8 mouse cellular contexts compared by ENCODE assay signal in the genomic region with DNA sequence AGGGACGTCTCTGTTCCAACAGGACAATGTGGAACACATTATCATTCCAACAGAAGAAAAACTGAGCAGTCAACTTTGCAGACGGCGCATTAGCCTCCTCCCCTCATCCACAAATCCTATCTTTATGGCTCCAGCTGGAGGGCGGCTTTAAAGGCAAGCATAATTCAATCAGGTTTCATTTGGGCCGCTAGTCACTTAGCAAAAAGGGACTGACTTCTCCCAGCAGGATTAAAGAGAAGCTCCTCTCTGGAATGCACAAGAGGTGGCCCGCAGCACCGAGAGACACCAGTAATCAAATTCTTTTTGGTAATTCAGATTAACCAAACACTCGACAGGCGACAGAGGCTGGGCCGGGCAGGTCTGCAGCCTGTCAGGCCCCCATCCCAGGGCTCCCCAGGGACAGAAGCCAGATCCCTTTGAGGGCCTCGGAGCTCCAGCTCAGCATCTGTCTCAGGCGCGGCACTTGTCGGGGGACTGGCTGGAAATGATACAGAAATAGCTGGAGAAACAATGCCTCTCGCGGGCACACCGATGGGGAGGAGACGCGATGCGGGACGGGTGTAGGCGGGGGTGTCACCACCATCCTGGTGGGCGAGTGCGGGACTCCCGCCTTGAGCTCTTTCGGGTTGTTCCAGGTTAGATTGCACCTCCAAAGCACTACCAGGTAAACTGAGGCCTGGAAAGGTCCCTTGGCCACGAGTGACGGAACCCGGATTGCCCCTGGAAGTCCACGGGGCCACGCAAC. TPM values are rescaled to one million over a fixed set of nuclear protein-coding genes. Genes with fewer than 3 reads are reported as not detected.
DNase-seq lines count a peak whose midpoint lies in the region; ATAC-seq lines count a peak whose summit lies in the region.

No protein-coding gene starts in this region.

- H3K27ac ChIP-seq in embryonic facial prominence, embryonic 15.5 days (replicated peaks): peak overlapping the region; percentile 70
- peak overlapping the region; percentile 81 for H3K27ac ChIP-seq in heart, embryonic 11.5 days (ENCODE audit: low read depth, low read length)
- H3K27ac ChIP-seq in kidney, embryonic 16.5 days (ENCODE audit: low read length): no peak overlapping the region
- no peak overlapping the region for H3K27ac ChIP-seq in liver, embryonic 11.5 days (ENCODE audit: low read depth, low read length)
- H3K27ac ChIP-seq in neural tube, embryonic 12.5 days: peak overlapping the region; percentile 37; the same call in 1 of the 2 replicates

- no peak for ATAC-seq in embryonic facial prominence, embryonic 15.5 days (ENCODE audit: insufficient number of reproducible peaks, low FRiP score, low TSS enrichment, low read depth)
- peak; percentile 11; the same call in 1 of the 2 replicates for ATAC-seq in heart, embryonic 11.5 days (replicated peaks; ENCODE audit: insufficient number of reproducible peaks, low FRiP score, low TSS enrichment)
- ATAC-seq in kidney, embryonic 16.5 days (ENCODE audit: low FRiP score, low TSS enrichment): peak; percentile 50
- ATAC-seq in liver, embryonic 11.5 days (replicated peaks; ENCODE audit: low FRiP score): 0 out of 2 replicates have a peak, but pooled peaks have one; percentile 6
- peak; percentile 67 for ATAC-seq in neural tube, embryonic 12.5 days (ENCODE audit: low FRiP score, low read depth)

- peak overlapping the region; percentile 98 for H3K4me2 ChIP-seq in embryonic facial prominence, embryonic 15.5 days (replicated peaks)
- peak overlapping the region; percentile 100 for H3K4me2 ChIP-seq in heart, embryonic 11.5 days
- H3K4me2 ChIP-seq in kidney, embryonic 16.5 days (replicated peaks; ENCODE audit: low read depth, low read length): peak overlapping the region; percentile 99
- H3K4me2 ChIP-seq in liver, embryonic 11.5 days: peak overlapping the region; percentile 94
- H3K4me2 ChIP-seq in neural tube, embryonic 12.5 days (replicated peaks): peak overlapping the region; percentile 97

- H3K9me3 ChIP-seq in embryonic facial prominence, embryonic 15.5 days (replicated peaks): no peaks in the 10 kb centered on the region
- H3K9me3 ChIP-seq in heart, embryonic 11.5 days (replicated peaks; ENCODE audit: control insufficient read depth, low read length): no peaks in the 10 kb centered on the region
- H3K9me3 ChIP-seq in kidney, embryonic 16.5 days (ENCODE audit: low read length): no peaks in the 10 kb centered on the region
- H3K9me3 ChIP-seq in liver, embryonic 11.5 days (ENCODE audit: control insufficient read depth, low read length): no peaks in the 10 kb centered on the region
- no peaks in the 10 kb centered on the region for H3K9me3 ChIP-seq in neural tube, embryonic 12.5 days

- peaks cover 34% of the 10 kb centered on the region for H3K4me1 ChIP-seq in embryonic facial prominence, embryonic 15.5 days
- peaks cover 39% of the 10 kb centered on the region for H3K4me1 ChIP-seq in heart, embryonic 11.5 days (ENCODE audit: control insufficient read depth, insufficient read depth, low read length)
- peaks cover 18% of the 10 kb centered on the region for H3K4me1 ChIP-seq in kidney, embryonic 16.5 days (ENCODE audit: insufficient read depth, low read length)
- H3K4me1 ChIP-seq in liver, embryonic 11.5 days (replicated peaks; ENCODE audit: control insufficient read depth, insufficient read depth, low read length): peaks cover 7% of the 10 kb centered on the region
- H3K4me1 ChIP-seq in neural tube, embryonic 12.5 days: peaks cover 27% of the 10 kb centered on the region

- H3K9ac ChIP-seq in embryonic facial prominence, embryonic 15.5 days: peak overlapping the region; percentile 39
- H3K9ac ChIP-seq in heart, embryonic 11.5 days (ENCODE audit: low read depth, low read length): peak overlapping the region; percentile 80
- H3K9ac ChIP-seq in kidney, embryonic 16.5 days (replicated peaks; ENCODE audit: low read length): peak overlapping the region; percentile 66
- H3K9ac ChIP-seq in liver, embryonic 11.5 days (ENCODE audit: low read depth, low read length): peak overlapping the region; percentile 39; the same call in 1 of the 2 replicates
- peak overlapping the region; percentile 64 for H3K9ac ChIP-seq in neural tube, embryonic 12.5 days

- WGBS in embryonic facial prominence, embryonic 15.5 days: 1% methylated on average over 31 of the region's 31 CpGs
- WGBS in heart, embryonic 11.5 days (ENCODE audit: insufficient replicate concordance): 2% methylated on average over 31 of the region's 31 CpGs
- WGBS in kidney, embryonic 16.5 days: 1% methylated on average over 31 of the region's 31 CpGs
- 9% methylated on average over 31 of the region's 31 CpGs for WGBS in liver, embryonic 11.5 days
- 1% methylated on average over 31 of the region's 31 CpGs for WGBS in neural tube, embryonic 12.5 days

- peak overlapping the region; percentile 53 for H3K4me3 ChIP-seq in embryonic facial prominence, embryonic 15.5 days (replicated peaks)
- peak overlapping the region; percentile 71 for H3K4me3 ChIP-seq in heart, embryonic 11.5 days (ENCODE audit: low read depth, low read length)
- H3K4me3 ChIP-seq in kidney, embryonic 16.5 days (ENCODE audit: low read length): peak overlapping the region; percentile 67
- H3K4me3 ChIP-seq in liver, embryonic 11.5 days (ENCODE audit: low read depth, low read length): peak overlapping the region; percentile 59
- H3K4me3 ChIP-seq in neural tube, embryonic 12.5 days: peak overlapping the region; percentile 59

- peak; percentile 9 for DNase-seq in kidney, adult 11 months
- DNase-seq in kidney, adult 8-10 months: no peak
- DNase-seq in liver, embryonic 11.5 days (ENCODE audit: low spot score): peak; percentile 49
- peak; percentile 41 for DNase-seq in yolk sac, embryonic 10.5 days (ENCODE audit: low spot score)

- H3K36me3 ChIP-seq in embryonic facial prominence, embryonic 15.5 days: no peaks in the 10 kb centered on the region
- no peaks in the 10 kb centered on the region for H3K36me3 ChIP-seq in heart, embryonic 11.5 days (ENCODE audit: control insufficient read depth, insufficient read depth, low read length)
- no peaks in the 10 kb centered on the region for H3K36me3 ChIP-seq in kidney, embryonic 16.5 days (ENCODE audit: insufficient read depth, low read length)
- no peaks in the 10 kb centered on the region for H3K36me3 ChIP-seq in liver, embryonic 11.5 days (ENCODE audit: control insufficient read depth, insufficient read depth, low read length)
- H3K36me3 ChIP-seq in neural tube, embryonic 12.5 days: no peaks in the 10 kb centered on the region

- H3K27me3 ChIP-seq in embryonic facial prominence, embryonic 15.5 days: no peaks in the 10 kb centered on the region
- H3K27me3 ChIP-seq in heart, embryonic 11.5 days (ENCODE audit: control insufficient read depth, insufficient read depth, low read length): no peaks in the 10 kb centered on the region
- H3K27me3 ChIP-seq in kidney, embryonic 16.5 days (ENCODE audit: insufficient read depth, low read length): peaks cover 4% of the 10 kb centered on the region; the same call in 1 of the 2 replicates
- H3K27me3 ChIP-seq in liver, embryonic 11.5 days (replicated peaks; ENCODE audit: control insufficient read depth, insufficient read depth, low read length): peaks cover 21% of the 10 kb centered on the region
- no peaks in the 10 kb centered on the region for H3K27me3 ChIP-seq in neural tube, embryonic 12.5 days (replicated peaks)

RNA-seq across cellular contexts. Expression of a gene that starts 0.8 kb away (rescaled TPM):
- polyA plus RNA-seq in embryonic facial prominence, embryonic 15.5 days (2015; fragmentation: Nextera tagmentation; extraction: Ambion mirVana): 6.9 and 7.9 TPM in 2 replicates
- polyA plus RNA-seq in heart, embryonic 11.5 days (2014; fragmentation: Nextera tagmentation; extraction: Ambion mirVana): 7.5 and 10.0 TPM in 2 replicates
- polyA plus RNA-seq in kidney, embryonic 16.5 days (2015; fragmentation: Nextera tagmentation; extraction: Ambion mirVana): 2.6 and 4.2 TPM in 2 replicates
- polyA plus RNA-seq in liver, embryonic 11.5 days (2014; fragmentation: Nextera tagmentation; extraction: Ambion mirVana): 1.1 and 1.2 TPM in 2 replicates
- 9.6 and 14.1 TPM in 2 replicates for polyA plus RNA-seq in neural tube, embryonic 12.5 days (2016; fragmentation: Nextera tagmentation; extraction: Ambion mirVana)

RNA-seq across cellular contexts. Expression of a gene that starts 20.3 kb away (rescaled TPM):
- polyA plus RNA-seq in embryonic facial prominence, embryonic 15.5 days (2015; fragmentation: Nextera tagmentation; extraction: Ambion mirVana): 0.05 and 0.13 TPM in 2 replicates
- polyA plus RNA-seq in heart, embryonic 11.5 days (2014; fragmentation: Nextera tagmentation; extraction: Ambion mirVana): 0.37 and 0.39 TPM in 2 replicates
- 0.05 and 0.12 TPM in 2 replicates for polyA plus RNA-seq in kidney, embryonic 16.5 days (2015; fragmentation: Nextera tagmentation; extraction: Ambion mirVana)
- 0.19 TPM in 1 of 2 replicates, not detected in the other for polyA plus RNA-seq in liver, embryonic 11.5 days (2014; fragmentation: Nextera tagmentation; extraction: Ambion mirVana)
- polyA plus RNA-seq in neural tube, embryonic 12.5 days (2016; fragmentation: Nextera tagmentation; extraction: Ambion mirVana): 0.26 and 0.34 TPM in 2 replicates

RNA-seq across cellular contexts. Expression of a gene that starts 58.5 kb away (rescaled TPM):
- polyA plus RNA-seq in embryonic facial prominence, embryonic 15.5 days (2015; fragmentation: Nextera tagmentation; extraction: Ambion mirVana): 4.1 and 4.6 TPM in 2 replicates
- 0.13 and 0.29 TPM in 2 replicates for polyA plus RNA-seq in heart, embryonic 11.5 days (2014; fragmentation: Nextera tagmentation; extraction: Ambion mirVana)
- 0.63 and 0.64 TPM in 2 replicates for polyA plus RNA-seq in kidney, embryonic 16.5 days (2015; fragmentation: Nextera tagmentation; extraction: Ambion mirVana)
- 20.2 and 23.0 TPM in 2 replicates for polyA plus RNA-seq in liver, embryonic 11.5 days (2014; fragmentation: Nextera tagmentation; extraction: Ambion mirVana)
- polyA plus RNA-seq in neural tube, embryonic 12.5 days (2016; fragmentation: Nextera tagmentation; extraction: Ambion mirVana): 14.2 and 16.4 TPM in 2 replicates

Comparison
In these comparisons a context has a peak if more than half of its experiments do, and no peak if none do; other contexts are left out.
1. DNase-seq: peak in kidney, adult 11 months (single experiment), liver, embryonic 11.5 days (single experiment) and yolk sac, embryonic 10.5 days (single experiment); none in kidney, adult 8-10 months (0 of 2).
2. H3K27ac ChIP-seq: peak in embryonic facial prominence, embryonic 15.5 days (single experiment), heart, embryonic 11.5 days (single experiment) and neural tube, embryonic 12.5 days (single experiment); none in kidney, embryonic 16.5 days (single experiment) and liver, embryonic 11.5 days (single experiment).
3. Peak in every context shown above with its lines, with median percentiles within 50 percentile points of each other: H3K4me2 ChIP-seq, H3K4me3 ChIP-seq and H3K9ac ChIP-seq.